Mouse (Mus musculus): ENCODE data around the gene Ssna1. TPM values are rescaled to one million over a fixed set of nuclear protein-coding genes. Genes with fewer than 3 reads are reported as not detected.

Ssna1 gene
- 228 and 238 TPM in 2 replicates for polyA plus RNA-seq (2016; fragmentation: Nextera tagmentation; extraction: Ambion mirVana)

- H3K27me3 ChIP-seq (replicated peaks; ENCODE audit: low read depth, poor library complexity, severe bottlenecking), result no peaks in the 10 kb centered on the region
- peak within 1 kb of the TSS; percentile 88 for H3K27ac ChIP-seq (replicated peaks)
- H3K36me3 ChIP-seq (replicated peaks), result peaks cover 81% of the 10 kb centered on the region
- H3K9me3 ChIP-seq, result no peaks in the 10 kb centered on the region
- WGBS, result under 1% methylated on average over 55 of the region's 55 CpGs
- peak; percentile 99 for DNase-seq (ENCODE audit: low spot score)
- peaks cover 30% of the 10 kb centered on the region for H3K4me1 ChIP-seq
- H3K4me3 ChIP-seq, result peak within 1 kb of the TSS; percentile 98
Measured at GRCm38 (mm10) chr2:25271827-25272511, at the start of gene Ssna1, which contains the start of gene Anapc2. Ssna1 (minus strand) TSS chr2:25272438. Anapc2 (plus strand) TSS chr2:25272478.

- WGBS, result 50% methylated on average over 2 of the region's 2 CpGs
- Histone ChIP-seq H3K9me3 (no peaks in the 10 kb centered on the region), H3K36me3 (replicated peaks) (no peaks in the 10 kb centered on the region), H3K4me3 (no peak overlapping the region), H3K27ac (replicated peaks) (no peak overlapping the region), H3K4me1 (peaks cover 9% of the 10 kb centered on the region), H3K27me3 (replicated peaks; ENCODE audit: low read depth, poor library complexity, severe bottlenecking) (peaks cover 67% of the 10 kb centered on the region)
- no peak for DNase-seq (ENCODE audit: low spot score)
Measured at GRCm38 (mm10) chr2:25320084-25320483, 47.8 kb upstream of the Ssna1 start.

- peaks cover 9% of the 10 kb centered on the region for H3K4me1 ChIP-seq
- H3K27me3 ChIP-seq (replicated peaks; ENCODE audit: low read depth, poor library complexity, severe bottlenecking), result peaks cover 76% of the 10 kb centered on the region
- peak; percentile 87 for DNase-seq (ENCODE audit: low spot score)
- H3K36me3 ChIP-seq (replicated peaks), result no peaks in the 10 kb centered on the region
- no peak within 1 kb of the TSS for H3K27ac ChIP-seq (replicated peaks)
- peak within 1 kb of the TSS; percentile 53 for H3K4me3 ChIP-seq
- 10% methylated on average over 58 of the region's 58 CpGs for WGBS
- no peaks in the 10 kb centered on the region for H3K9me3 ChIP-seq
Measured at GRCm38 (mm10) chr2:25318971-25319773, 46.9 kb upstream of the Ssna1 start, which contains the start of gene Grin1. Grin1 (minus strand) TSS chr2:25319187.

DNA sequence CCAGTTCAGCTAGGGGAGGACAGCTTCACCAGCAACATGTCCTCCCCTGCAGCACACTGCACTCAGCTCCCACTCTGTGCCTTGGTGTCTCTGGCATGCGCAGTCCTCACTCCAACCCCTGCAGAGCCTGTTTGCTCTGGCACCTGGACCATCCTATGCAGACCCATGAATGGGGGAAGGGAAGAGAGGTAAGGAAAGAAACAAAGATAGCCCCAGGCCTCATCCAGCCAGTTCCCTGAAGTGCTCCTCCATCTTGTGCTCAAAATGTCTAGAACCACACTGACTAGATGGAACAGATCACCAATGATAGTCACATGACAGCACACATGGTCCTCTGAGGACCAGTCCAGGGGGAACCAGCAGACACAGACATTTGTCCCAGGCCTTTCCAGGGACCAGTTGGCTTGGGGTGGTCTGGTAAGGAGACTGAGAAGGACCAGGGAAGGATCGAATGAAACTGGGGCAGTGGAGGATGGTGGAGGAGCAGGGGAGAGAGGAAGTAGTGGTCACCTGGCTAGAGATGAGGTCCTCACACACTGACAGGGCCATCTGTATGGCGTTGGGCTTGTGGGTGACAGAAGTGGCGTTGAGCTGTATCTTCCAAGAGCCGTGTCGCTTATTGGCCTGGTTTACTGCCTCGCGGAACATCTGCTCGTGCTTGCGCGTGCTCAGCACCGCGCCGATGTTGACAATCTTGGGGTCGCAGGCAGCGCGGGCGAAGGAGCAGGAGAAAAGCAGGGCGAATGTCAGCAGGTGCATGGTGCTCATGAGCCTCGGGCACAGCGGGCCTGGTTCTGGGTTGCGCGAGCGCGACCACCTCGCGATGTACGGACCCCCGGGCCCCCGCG is 46.1 kb upstream of the Ssna1 start:
- Histone ChIP-seq H3K4me1 (peaks cover 9% of the 10 kb centered on the region), H3K9me3 (no peaks in the 10 kb centered on the region), H3K27me3 (replicated peaks; ENCODE audit: low read depth, poor library complexity, severe bottlenecking) (peaks cover 84% of the 10 kb centered on the region), H3K36me3 (replicated peaks) (no peaks in the 10 kb centered on the region), H3K27ac (replicated peaks) (no peak overlapping the region), H3K4me3 (peak overlapping the region; percentile 53)
- WGBS, result 7% methylated on average over 31 of the region's 31 CpGs
- no peak for DNase-seq (ENCODE audit: low spot score)

DNA sequence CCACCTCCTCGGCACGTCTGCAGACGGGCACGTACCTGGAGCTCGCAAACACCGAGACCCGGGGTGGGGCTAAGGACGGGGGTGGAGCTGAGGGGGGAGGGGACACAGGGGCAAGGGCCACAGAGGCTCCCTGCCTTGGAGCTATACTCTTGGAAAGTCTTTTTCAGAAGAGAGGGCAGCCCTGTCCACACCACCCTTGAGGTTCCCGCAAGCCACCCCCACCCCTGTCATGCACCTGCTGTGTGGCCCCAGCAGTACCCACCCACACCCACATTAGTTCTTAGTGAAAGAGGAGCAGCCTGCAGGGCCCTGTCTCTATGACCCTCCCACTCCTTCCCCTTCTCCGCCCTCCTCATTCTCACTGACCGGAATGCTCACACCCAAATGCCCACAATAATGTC is 39.3 kb upstream of the Ssna1 start:
- H3K27ac ChIP-seq (replicated peaks), result no peak overlapping the region
- H3K4me3 ChIP-seq, result no peak overlapping the region
- 4% methylated on average over 11 of the region's 11 CpGs for WGBS
- H3K4me1 ChIP-seq, result 0 out of 2 replicates have a peak, but pooled peaks cover 8% of the 10 kb centered on the region
- H3K36me3 ChIP-seq (replicated peaks), result no peaks in the 10 kb centered on the region
- H3K27me3 ChIP-seq (replicated peaks; ENCODE audit: low read depth, poor library complexity, severe bottlenecking), result peaks cover 99% of the 10 kb centered on the region
- H3K9me3 ChIP-seq, result no peaks in the 10 kb centered on the region
- no peak for DNase-seq (ENCODE audit: low spot score)

- no peak overlapping the region for H3K27ac ChIP-seq (replicated peaks)
- no peaks in the 10 kb centered on the region for H3K9me3 ChIP-seq
- WGBS, result 2% methylated on average over 22 of the region's 22 CpGs
- H3K36me3 ChIP-seq (replicated peaks), result no peaks in the 10 kb centered on the region
- 0 out of 2 replicates have a peak, but pooled peaks cover 8% of the 10 kb centered on the region for H3K4me1 ChIP-seq
- H3K27me3 ChIP-seq (replicated peaks; ENCODE audit: low read depth, poor library complexity, severe bottlenecking), result peaks cover 99% of the 10 kb centered on the region
- peak overlapping the region; percentile 11; the same call in 1 of the 2 replicates for H3K4me3 ChIP-seq
- no peak for DNase-seq (ENCODE audit: low spot score)
Measured at GRCm38 (mm10) chr2:25310969-25311368, 38.7 kb upstream of the Ssna1 start.

DNA sequence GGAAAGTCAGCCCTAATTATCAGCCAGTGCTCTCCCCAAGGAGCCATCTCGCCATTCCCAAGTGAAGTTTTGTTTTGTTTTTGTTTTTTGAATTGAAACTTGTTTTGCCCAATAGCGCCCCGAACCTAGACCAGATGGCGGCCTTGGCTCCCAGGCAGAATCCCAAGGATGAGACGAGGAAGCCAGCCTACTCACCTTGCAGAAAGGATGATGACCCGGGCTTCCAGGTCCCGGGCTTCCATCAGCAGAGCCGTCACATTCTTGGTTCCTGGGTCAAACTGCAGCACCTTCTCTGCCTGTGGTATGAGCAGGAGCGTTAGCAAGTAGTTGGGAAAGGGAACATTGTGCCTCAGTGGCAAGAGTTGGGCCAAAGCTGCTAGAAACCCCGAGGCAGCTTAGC is 37.9 kb upstream of the Ssna1 start:
- no peaks in the 10 kb centered on the region for H3K36me3 ChIP-seq (replicated peaks)
- H3K4me3 ChIP-seq, result no peak overlapping the region
- peaks cover 12% of the 10 kb centered on the region for H3K4me1 ChIP-seq
- no peak for DNase-seq (ENCODE audit: low spot score)
- WGBS, result 56% methylated on average over 10 of the region's 10 CpGs
- H3K27me3 ChIP-seq (replicated peaks; ENCODE audit: low read depth, poor library complexity, severe bottlenecking), result peaks cover 99% of the 10 kb centered on the region
- H3K27ac ChIP-seq (replicated peaks), result no peak overlapping the region
- H3K9me3 ChIP-seq, result no peaks in the 10 kb centered on the region

DNA sequence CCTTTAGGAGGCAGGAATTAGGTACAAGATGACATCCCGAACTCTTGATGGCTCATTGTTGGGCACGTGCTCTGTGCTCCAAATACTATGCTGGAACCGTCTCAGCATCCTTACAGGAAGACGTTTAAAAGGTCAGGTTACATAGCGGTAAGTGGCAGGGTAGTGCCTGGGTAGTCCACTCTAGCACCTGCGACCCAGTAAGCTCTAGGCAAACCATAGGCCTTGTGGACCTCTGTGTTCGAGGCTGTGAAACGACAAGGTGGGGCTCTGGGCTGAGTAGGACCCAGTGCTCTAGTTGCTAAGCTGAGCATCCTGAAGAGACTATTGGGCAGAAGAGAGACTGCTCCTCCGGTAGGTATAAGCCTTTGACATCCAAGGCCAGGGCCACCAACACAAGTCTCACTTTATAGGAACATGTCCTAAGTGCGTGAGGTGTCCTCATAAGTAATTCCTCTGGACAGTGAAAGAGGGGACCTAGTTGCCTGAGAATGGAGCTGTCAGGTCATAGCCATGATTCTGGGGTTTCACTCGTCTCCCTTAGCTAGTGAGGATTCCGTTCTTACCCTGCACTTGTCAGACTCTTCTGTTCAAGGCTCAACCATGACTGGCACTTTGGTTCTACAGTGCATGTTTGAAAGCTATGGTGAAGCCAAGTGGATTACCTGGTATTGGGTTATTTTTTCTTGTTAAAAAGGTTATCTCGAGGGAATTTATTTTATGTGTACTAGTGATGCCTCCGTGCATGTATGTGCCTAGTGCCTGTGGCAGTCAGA is 33.5 kb upstream of the Ssna1 start:
- 50% methylated on average over 14 of the region's 14 CpGs for WGBS
- no peak for DNase-seq (ENCODE audit: low spot score)

DNA sequence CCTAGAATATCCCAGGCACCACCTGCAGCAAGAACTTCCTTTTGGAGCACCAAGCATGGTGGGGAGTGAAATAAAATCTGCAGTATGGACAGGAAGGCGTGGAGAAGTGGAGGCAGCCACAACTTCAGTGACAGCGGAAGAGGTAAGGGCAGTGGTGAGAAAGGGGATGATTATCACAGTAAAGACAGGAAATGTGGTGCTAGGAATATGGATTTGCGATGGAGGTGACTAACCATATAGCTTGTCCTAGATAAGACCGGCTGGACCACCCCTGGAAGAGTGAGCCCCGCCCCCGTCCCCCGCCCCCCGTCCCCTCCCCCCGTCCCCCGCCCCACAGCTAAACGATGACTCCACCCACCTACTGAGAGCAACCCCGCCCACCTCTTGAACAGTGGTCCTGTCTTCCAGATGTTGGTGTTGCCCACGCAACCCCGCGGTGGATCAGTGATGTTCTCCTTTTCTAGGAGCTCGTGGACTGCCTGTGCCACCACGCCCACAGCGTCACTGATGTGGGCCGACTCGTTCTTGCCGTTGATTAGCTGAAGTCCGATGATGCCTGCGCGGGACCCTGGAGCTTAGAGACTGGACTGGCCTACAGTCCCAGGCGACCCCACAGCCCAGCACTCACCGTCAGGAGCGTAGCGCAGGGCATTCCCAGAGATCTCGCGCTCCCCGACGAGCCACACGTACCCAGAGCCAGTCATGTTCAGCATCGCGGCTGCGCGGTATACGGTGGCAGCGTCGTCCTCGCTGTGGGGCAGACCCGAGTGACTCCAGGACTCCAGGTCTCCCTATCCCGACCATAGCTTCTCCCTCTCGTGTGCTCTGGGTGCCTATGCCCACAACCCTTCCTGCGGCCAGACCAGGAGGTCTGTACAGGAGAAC is 32.7 kb upstream of the Ssna1 start:
- peak; percentile 77 for DNase-seq (ENCODE audit: low spot score)
- WGBS, result 2% methylated on average over 45 of the region's 45 CpGs
- Histone ChIP-seq H3K36me3 (replicated peaks) (no peaks in the 10 kb centered on the region), H3K4me3 (peak overlapping the region; percentile 57), H3K4me1 (peaks cover 15% of the 10 kb centered on the region), H3K9me3 (no peaks in the 10 kb centered on the region), H3K27ac (replicated peaks) (no peak overlapping the region; the same call in 1 of the 2 replicates), H3K27me3 (replicated peaks; ENCODE audit: low read depth, poor library complexity, severe bottlenecking) (peaks cover 75% of the 10 kb centered on the region)

More for the DNA sequence above, 33.5 kb upstream of the Ssna1 start:
- Histone ChIP-seq H3K4me3 (peak overlapping the region; percentile 57), H3K36me3 (replicated peaks) (no peaks in the 10 kb centered on the region), H3K9me3 (no peaks in the 10 kb centered on the region), H3K27ac (replicated peaks) (no peak overlapping the region), H3K4me1 (peaks cover 15% of the 10 kb centered on the region), H3K27me3 (replicated peaks; ENCODE audit: low read depth, poor library complexity, severe bottlenecking) (peaks cover 84% of the 10 kb centered on the region)

GRCm38 (mm10) chr2:25303931-25304656 is 31.9 kb upstream of the Ssna1 start:
- Histone ChIP-seq H3K27ac (replicated peaks) (no peak overlapping the region), H3K4me1 (peaks cover 15% of the 10 kb centered on the region), H3K27me3 (replicated peaks; ENCODE audit: low read depth, poor library complexity, severe bottlenecking) (peaks cover 67% of the 10 kb centered on the region), H3K36me3 (replicated peaks) (no peaks in the 10 kb centered on the region), H3K9me3 (no peaks in the 10 kb centered on the region), H3K4me3 (peak overlapping the region; percentile 57)
- no peak for DNase-seq (ENCODE audit: low spot score)
- 74% methylated on average over 7 of the region's 7 CpGs for WGBS

All from embryonic facial prominence, embryonic 10.5 days (tissue).